Comparison of ENCODE assay signal across 15 mouse cellular contexts in genomic region chr19:14128397-14129209, GRCm38 (mm10).
A peak's percentile ranks its signal among the peaks of the same experiment; 100 is the strongest.
DNase-seq lines count a peak whose midpoint lies in the region; ATAC-seq lines count a peak whose summit lies in the region.
"Had no signal": no experiment of that assay in that cellular context is flagged by ENCODE, and none has a peak within 500 bp of the region (broad histone marks: within the 10 kb centered on the region; RNA-seq: fewer than 3 reads in every experiment).

No protein-coding gene starts in this region.

- ATAC-seq in forebrain, embryonic 12.5 days (ENCODE audit: low FRiP score) = peak; percentile 11; the same call in 1 of the 2 replicates
- no peak for ATAC-seq in forebrain, embryonic 13.5 days
- no peak for ATAC-seq in neural tube, embryonic 11.5 days (ENCODE audit: insufficient read depth, low FRiP score, low TSS enrichment)
- no peak for ATAC-seq in neural tube, embryonic 15.5 days (ENCODE audit: low FRiP score)
- ATAC-seq in midbrain, embryonic 16.5 days = no peak
- ATAC-seq: intestine, embryonic 15.5 days; liver, embryonic 12.5 days had no signal

- WGBS in forebrain, embryonic 12.5 days = 13% methylated on average over 8 of the region's 8 CpGs
- WGBS in forebrain, embryonic 13.5 days = 9% methylated on average over 8 of the region's 8 CpGs
- 67% methylated on average over 8 of the region's 8 CpGs for WGBS in neural tube, embryonic 11.5 days
- 65% methylated on average over 8 of the region's 8 CpGs for WGBS in neural tube, embryonic 15.5 days
- WGBS in midbrain, embryonic 16.5 days = 36% methylated on average over 8 of the region's 8 CpGs

- peak; percentile 11 for DNase-seq in neural tube, embryonic 11.5 days (ENCODE audit: low spot score)
- peak; percentile 1 for DNase-seq in kidney, postnatal 14 days
- no peak for DNase-seq in urinary bladder, postnatal 25 days (ENCODE audit: low spot score)
- no peak for DNase-seq in thymus, postnatal 25 days
- DNase-seq: cerebellum, adult 9-10 months; heart, adult 18-20 months; heart, postnatal 4 days had no signal

- H3K4me2 ChIP-seq in forebrain, embryonic 12.5 days = no peak overlapping the region
- H3K4me2 ChIP-seq in forebrain, embryonic 13.5 days = no peak overlapping the region
- H3K4me2 ChIP-seq in neural tube, embryonic 11.5 days (ENCODE audit: low read depth) = no peak overlapping the region
- H3K4me2 ChIP-seq in neural tube, embryonic 15.5 days = no peak overlapping the region
- H3K4me2 ChIP-seq in midbrain, embryonic 16.5 days (ENCODE audit: low read length) = no peak overlapping the region
- H3K4me2 ChIP-seq: intestine, embryonic 15.5 days; liver, embryonic 12.5 days had no signal

- H3K4me3 ChIP-seq in forebrain, embryonic 12.5 days (replicated peaks) = no peak overlapping the region
- no peak overlapping the region for H3K4me3 ChIP-seq in forebrain, embryonic 13.5 days
- H3K4me3 ChIP-seq in neural tube, embryonic 11.5 days (ENCODE audit: low read depth, low read length) = no peak overlapping the region
- H3K4me3 ChIP-seq in neural tube, embryonic 15.5 days (replicated peaks) = no peak overlapping the region
- H3K4me3 ChIP-seq in midbrain, embryonic 16.5 days (ENCODE audit: low read depth, low read length) = no peak overlapping the region
- H3K4me3 ChIP-seq: intestine, embryonic 15.5 days; liver, embryonic 12.5 days had no signal

- no peaks in the 10 kb centered on the region for H3K9me3 ChIP-seq in forebrain, embryonic 12.5 days
- no peaks in the 10 kb centered on the region for H3K9me3 ChIP-seq in forebrain, embryonic 13.5 days (replicated peaks)
- H3K9me3 ChIP-seq in neural tube, embryonic 11.5 days (ENCODE audit: control insufficient read depth, low read length) = no peaks in the 10 kb centered on the region
- no peaks in the 10 kb centered on the region for H3K9me3 ChIP-seq in neural tube, embryonic 15.5 days (replicated peaks)
- no peaks in the 10 kb centered on the region for H3K9me3 ChIP-seq in midbrain, embryonic 16.5 days (replicated peaks; ENCODE audit: control insufficient read depth, low read length, poor library complexity, severe bottlenecking)
- H3K9me3 ChIP-seq: G1E; intestine, embryonic 15.5 days; liver, embryonic 12.5 days had no signal

- no peak overlapping the region for H3K9ac ChIP-seq in forebrain, embryonic 12.5 days
- no peak overlapping the region for H3K9ac ChIP-seq in forebrain, embryonic 13.5 days
- no peak overlapping the region for H3K9ac ChIP-seq in neural tube, embryonic 11.5 days (ENCODE audit: low read length)
- H3K9ac ChIP-seq in neural tube, embryonic 15.5 days (replicated peaks) = no peak overlapping the region
- H3K9ac ChIP-seq in midbrain, embryonic 16.5 days (ENCODE audit: low read depth, low read length) = no peak overlapping the region
- H3K9ac ChIP-seq: intestine, embryonic 15.5 days; liver, embryonic 12.5 days had no signal

- H3K4me1 ChIP-seq in forebrain, embryonic 12.5 days = peaks cover 21% of the 10 kb centered on the region
- peaks cover 23% of the 10 kb centered on the region for H3K4me1 ChIP-seq in forebrain, embryonic 13.5 days
- no peaks in the 10 kb centered on the region for H3K4me1 ChIP-seq in neural tube, embryonic 11.5 days (ENCODE audit: control insufficient read depth, insufficient read depth, low read length)
- H3K4me1 ChIP-seq in neural tube, embryonic 15.5 days = peaks cover 7% of the 10 kb centered on the region; the same call in 1 of the 2 replicates
- H3K4me1 ChIP-seq in midbrain, embryonic 16.5 days (ENCODE audit: control insufficient read depth, insufficient read depth, low read length) = peaks cover 12% of the 10 kb centered on the region
- H3K4me1 ChIP-seq: intestine, embryonic 15.5 days; liver, embryonic 12.5 days had no signal

- no peaks in the 10 kb centered on the region for H3K36me3 ChIP-seq in forebrain, embryonic 12.5 days (replicated peaks)
- no peaks in the 10 kb centered on the region for H3K36me3 ChIP-seq in forebrain, embryonic 13.5 days (ENCODE audit: poor library complexity, severe bottlenecking)
- no peaks in the 10 kb centered on the region for H3K36me3 ChIP-seq in neural tube, embryonic 11.5 days (ENCODE audit: control insufficient read depth, insufficient read depth, low read length)
- H3K36me3 ChIP-seq in neural tube, embryonic 15.5 days = no peaks in the 10 kb centered on the region
- no peaks in the 10 kb centered on the region for H3K36me3 ChIP-seq in midbrain, embryonic 16.5 days (ENCODE audit: control insufficient read depth, insufficient read depth, low read length)
- H3K36me3 ChIP-seq: G1E; intestine, embryonic 15.5 days; liver, embryonic 12.5 days had no signal

- H3K27ac ChIP-seq in forebrain, embryonic 12.5 days = no peak overlapping the region
- no peak overlapping the region for H3K27ac ChIP-seq in forebrain, embryonic 13.5 days
- no peak overlapping the region for H3K27ac ChIP-seq in neural tube, embryonic 11.5 days (ENCODE audit: low read depth, low read length)
- no peak overlapping the region for H3K27ac ChIP-seq in neural tube, embryonic 15.5 days (replicated peaks)
- no peak overlapping the region for H3K27ac ChIP-seq in midbrain, embryonic 16.5 days (ENCODE audit: low read length)
- H3K27ac ChIP-seq: intestine, embryonic 15.5 days; liver, embryonic 12.5 days; macrophage had no signal

- peaks cover 26% of the 10 kb centered on the region for H3K27me3 ChIP-seq in forebrain, embryonic 12.5 days
- H3K27me3 ChIP-seq in forebrain, embryonic 13.5 days = peaks cover 10% of the 10 kb centered on the region; the same call in 1 of the 2 replicates
- H3K27me3 ChIP-seq in neural tube, embryonic 11.5 days (ENCODE audit: control insufficient read depth, insufficient read depth, low read length) = no peaks in the 10 kb centered on the region
- H3K27me3 ChIP-seq in neural tube, embryonic 15.5 days (replicated peaks) = no peaks in the 10 kb centered on the region
- peaks cover 11% of the 10 kb centered on the region; the same call in 1 of the 2 replicates for H3K27me3 ChIP-seq in midbrain, embryonic 16.5 days (ENCODE audit: control insufficient read depth, insufficient read depth, low read depth, low read length)
- H3K27me3 ChIP-seq: intestine, embryonic 15.5 days; liver, embryonic 12.5 days had no signal

Comparison
In these comparisons a context has a peak if more than half of its experiments do, and no peak if none do; other contexts are left out.
1. DNase-seq: peak in neural tube, embryonic 11.5 days (single experiment) and kidney, postnatal 14 days (single experiment); none in urinary bladder, postnatal 25 days (single experiment) and thymus, postnatal 25 days (single experiment).